In genomic region chr17:30564971-30565370, GRCm38 (mm10) we compare ENCODE assay signal across 24 mouse cellular contexts.
"Had no signal": no experiment of that assay in that cellular context is flagged by ENCODE, and none has a peak within 500 bp of the region (broad histone marks: within the 10 kb centered on the region; RNA-seq: fewer than 3 reads in every experiment).

No protein-coding gene starts in this region.

- ATAC-seq: forebrain, embryonic 16.5 days; hindbrain, embryonic 16.5 days; intestine, embryonic 16.5 days had no signal

- H3K27me3 ChIP-seq: heart, embryonic 12.5 days; hindbrain, embryonic 12.5 days; kidney, embryonic 15.5 days; limb, embryonic 13.5 days; limb, embryonic 15.5 days; liver, embryonic 13.5 days; liver, embryonic 15.5 days had no signal

- H3K36me3 ChIP-seq: heart, embryonic 10.5 days; heart, embryonic 12.5 days; hindbrain, embryonic 10.5 days; hindbrain, embryonic 12.5 days; kidney, embryonic 15.5 days; limb, embryonic 13.5 days; limb, embryonic 15.5 days; liver, embryonic 13.5 days; liver, embryonic 15.5 days had no signal

- H3K27ac ChIP-seq: gastrocnemius, adult 2 months; heart, embryonic 10.5 days; hindbrain, embryonic 10.5 days; hindbrain, embryonic 12.5 days; hindbrain, embryonic 14.5 days; kidney, embryonic 15.5 days; kidney, postnatal 0 days; limb, embryonic 13.5 days; limb, embryonic 15.5 days; liver, embryonic 13.5 days; liver, embryonic 15.5 days had no signal

- DNase-seq: gastrocnemius, adult 2 months; gastrocnemius, postnatal 10 days; gastrocnemius, postnatal 25 days; heart, postnatal 4 days; kidney, adult 11 months; layer of hippocampus, adult 9-11 months; layer of hippocampus, postnatal 36 days; left cerebral cortex, postnatal 4 days; liver, embryonic 13.5 days; lung, adult 18-20 months had no signal

- H3K4me1 ChIP-seq: hindbrain, embryonic 10.5 days; limb, embryonic 15.5 days had no signal

- H3K9ac ChIP-seq: heart, embryonic 12.5 days; hindbrain, embryonic 12.5 days; hindbrain, embryonic 14.5 days; kidney, embryonic 15.5 days; limb, embryonic 13.5 days; limb, embryonic 15.5 days; liver, embryonic 13.5 days; liver, embryonic 15.5 days had no signal

- H3K9me3 ChIP-seq: heart, embryonic 10.5 days; heart, embryonic 12.5 days; hindbrain, embryonic 10.5 days; hindbrain, embryonic 12.5 days; kidney, embryonic 15.5 days; limb, embryonic 13.5 days; limb, embryonic 15.5 days; liver, embryonic 13.5 days; liver, embryonic 15.5 days had no signal

- H3K4me2 ChIP-seq: heart, embryonic 12.5 days; hindbrain, embryonic 12.5 days; hindbrain, embryonic 14.5 days; kidney, embryonic 15.5 days; limb, embryonic 13.5 days; limb, embryonic 15.5 days; liver, embryonic 11.5 days; liver, embryonic 13.5 days; liver, embryonic 15.5 days had no signal

- H3K4me3 ChIP-seq: gastrocnemius, adult 2 months; heart, embryonic 10.5 days; heart, embryonic 12.5 days; hindbrain, embryonic 10.5 days; hindbrain, embryonic 12.5 days; kidney, embryonic 15.5 days; limb, embryonic 13.5 days; limb, embryonic 15.5 days; liver, embryonic 13.5 days; liver, embryonic 15.5 days had no signal
